Mouse (Mus musculus): Measurements from ENCODE around the gene Agpat1. TPM values are rescaled to one million over a fixed set of nuclear protein-coding genes. Genes with fewer than 3 reads are reported as not detected.
A peak's percentile ranks its signal among the peaks of the same experiment; 100 is the strongest.

The Agpat1 gene
- total RNA-seq, 2 experiments from 2014 or later, result 164 to 172 TPM

- peak in 1 of 2 experiments; percentile 56 for DNase-seq (ENCODE audit: low spot score in 2 of 2)
Observed at GRCm38 (mm10) chr17:34585877-34586771, 17.9 kb upstream of the Agpat1 start.

GRCm38 (mm10) chr17:34586796-34587422 lies 17.2 kb upstream of the Agpat1 start:
- peak; percentile 91 to 95 for DNase-seq (ENCODE audit: low spot score in 2 of 2)

GRCm38 (mm10) chr17:34587423-34587811 lies 16.6 kb upstream of the Agpat1 start:
- DNase-seq (ENCODE audit: low spot score in 2 of 2), result peak; percentile 96 to 98

GRCm38 (mm10) chr17:34587814-34588213 lies 16.2 kb upstream of the Agpat1 start:
- DNase-seq (ENCODE audit: low spot score in 2 of 2), result no peak

- DNase-seq (ENCODE audit: low spot score in 2 of 2), result no peak
Observed at GRCm38 (mm10) chr17:34588767-34589166, 15.3 kb upstream of the Agpat1 start.

GRCm38 (mm10) chr17:34589206-34589605 lies 14.9 kb upstream of the Agpat1 start:
- no peak for DNase-seq (ENCODE audit: low spot score in 2 of 2)

GRCm38 (mm10) chr17:34589681-34590101 lies 14.4 kb upstream of the Agpat1 start, which contains the start of gene Gpsm3:
TSS of gene Gpsm3 (plus strand) at chr17:34589806.
- no peak for DNase-seq (ENCODE audit: low spot score in 2 of 2)

- DNase-seq (ENCODE audit: low spot score in 2 of 2), result no peak
Observed at GRCm38 (mm10) chr17:34590154-34590987, 13.7 kb upstream of the Agpat1 start.

GRCm38 (mm10) chr17:34591029-34591993 lies 12.8 kb upstream of the Agpat1 start, which contains the start of gene Pbx2:
TSS of gene Pbx2 (plus strand) at chr17:34591266.
- DNase-seq (ENCODE audit: low spot score in 2 of 2), result no peak

GRCm38 (mm10) chr17:34591994-34592375 lies 12.1 kb upstream of the Agpat1 start:
- peak; percentile 83 to 90 for DNase-seq (ENCODE audit: low spot score in 2 of 2)

GRCm38 (mm10) chr17:34592581-34593549 lies 11.2 kb upstream of the Agpat1 start:
- peak; percentile 49 to 50 for DNase-seq (ENCODE audit: low spot score in 2 of 2)

- no peak for DNase-seq (ENCODE audit: low spot score in 2 of 2)
Observed at GRCm38 (mm10) chr17:34593752-34594525, 10.1 kb upstream of the Agpat1 start.

- no peak for DNase-seq (ENCODE audit: low spot score in 2 of 2)
Observed at GRCm38 (mm10) chr17:34596098-34596497, 8.0 kb upstream of the Agpat1 start.

- no peak for DNase-seq (ENCODE audit: low spot score in 2 of 2)
Observed at GRCm38 (mm10) chr17:34597566-34598095, 6.4 kb upstream of the Agpat1 start, which contains the start of gene Ager. TSS of gene Ager (plus strand) at chr17:34597862.

GRCm38 (mm10) chr17:34599891-34600290 lies 4.2 kb upstream of the Agpat1 start:
- DNase-seq (ENCODE audit: low spot score in 2 of 2), result no peak

GRCm38 (mm10) chr17:34601796-34602195 lies 2.3 kb upstream of the Agpat1 start:
- no peak for DNase-seq (ENCODE audit: low spot score in 2 of 2)

- peak; percentile 99 for DNase-seq (ENCODE audit: low spot score in 2 of 2)
Observed at GRCm38 (mm10) chr17:34603375-34604060, 544 bp upstream of the Agpat1 start, which contains the start of gene Rnf5. TSS of gene Rnf5 (minus strand) at chr17:34603690.
